Mouse (Mus musculus) c-Kit-positive CD71-positive TER-119-positive erythroid progenitor cells, embryonic 14.5 days (primary cell): ENCODE measurements around the gene E2f2.
A peak's percentile ranks its signal among the peaks of the same experiment; 100 is the strongest.

Experiments used
- DNase-seq: peaks from one replicate; pipeline ENCODE4 v3.0.0-alpha.2; 2013; ENCODE audit warnings: low spot score

Gene E2f2

DNA sequence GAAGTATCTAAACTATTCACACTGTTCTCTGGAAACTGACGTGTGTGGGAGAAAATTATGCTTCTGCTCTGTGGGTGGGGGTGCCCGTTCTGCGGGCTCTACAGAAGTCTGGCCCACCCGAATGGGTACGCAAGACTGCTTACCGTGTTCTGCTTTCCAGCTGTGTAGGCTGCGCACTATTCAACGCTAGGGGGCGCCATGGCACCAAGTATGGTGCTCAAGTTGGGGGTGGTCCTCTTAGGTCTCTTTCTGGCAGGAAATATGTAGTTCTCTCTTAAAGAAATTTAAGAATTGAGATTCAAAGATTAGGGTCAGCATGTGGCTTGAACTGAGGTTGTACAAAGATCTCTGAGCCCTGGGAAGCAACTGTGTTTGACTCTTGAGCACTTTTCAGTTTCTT, 30.3 kb downstream of the E2f2 start:
- DNase-seq, result no peak

GRCm38 (mm10) chr4:136204775-136205174, 32.6 kb downstream of the E2f2 start:
- DNase-seq, result no peak

- peak; percentile 93 for DNase-seq
Observed at GRCm38 (mm10) chr4:136206033-136206893, 34.1 kb downstream of the E2f2 start, which contains the start of gene Asap3. Gene Asap3 (plus strand): TSS chr4:136206365.

DNA sequence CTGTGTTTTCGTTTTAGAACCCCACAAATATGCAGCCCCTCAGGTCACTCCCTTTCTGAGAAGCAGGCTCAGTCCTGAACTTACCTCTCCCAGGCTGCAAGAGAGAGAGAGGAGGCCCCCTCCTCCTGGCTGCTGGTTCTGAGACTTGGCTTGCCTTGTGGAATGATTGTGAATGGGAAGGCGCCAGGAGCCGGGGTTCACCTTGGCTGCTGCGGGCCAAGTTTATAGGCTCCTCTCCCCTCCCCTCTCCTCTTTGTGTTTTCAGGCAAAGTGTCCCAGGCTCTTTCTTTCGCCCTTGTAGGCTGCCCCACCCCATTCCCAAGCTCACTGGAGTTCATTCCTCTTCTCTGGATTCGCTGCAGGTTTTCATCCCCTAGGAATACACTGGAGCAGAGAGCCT, 34.7 kb downstream of the E2f2 start:
- DNase-seq, result no peak

DNA sequence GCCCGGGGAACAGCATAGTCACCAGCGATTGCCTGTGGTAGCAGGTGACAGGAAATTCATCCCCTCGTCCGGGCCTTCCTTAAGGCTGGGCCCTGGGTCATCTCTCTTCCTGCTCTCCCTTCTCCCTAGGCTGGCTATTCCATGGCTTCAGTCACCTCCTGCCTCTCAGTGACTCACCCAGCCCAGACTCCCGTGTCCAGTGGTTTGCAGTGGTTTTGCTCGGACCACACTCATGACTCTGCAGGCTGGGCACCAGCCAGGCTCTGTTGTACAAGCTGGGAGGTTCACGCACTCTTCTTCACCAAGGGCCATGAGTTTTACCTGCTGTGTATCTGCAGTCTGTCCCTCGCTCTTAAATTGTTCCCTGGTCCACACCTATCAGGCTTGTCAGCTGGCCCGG, 38.7 kb downstream of the E2f2 start:
- no peak for DNase-seq

GRCm38 (mm10) chr4:136213629-136214028, 41.4 kb downstream of the E2f2 start:
- DNase-seq, result no peak

- no peak for DNase-seq
Observed at GRCm38 (mm10) chr4:136214828-136215227, 42.6 kb downstream of the E2f2 start.

DNA sequence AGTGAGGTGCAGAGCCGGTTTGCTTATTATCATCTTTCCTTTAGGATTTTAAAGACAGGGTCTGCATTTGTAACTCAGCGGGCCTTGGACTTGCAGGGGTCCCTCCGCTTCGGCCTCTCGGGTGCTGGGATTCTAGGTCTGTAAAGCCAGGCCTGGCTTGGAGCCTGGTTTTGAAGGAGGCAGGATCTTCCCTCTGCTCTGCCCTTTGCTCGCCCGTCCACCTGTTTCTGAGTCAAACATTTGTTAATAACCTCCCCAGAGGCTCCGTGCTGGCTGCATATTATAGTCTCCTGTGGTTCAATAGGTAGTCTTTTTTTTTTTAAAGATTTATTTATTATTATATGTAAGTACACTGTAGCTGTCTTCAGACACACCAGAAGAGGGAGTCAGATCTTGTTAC, 43.4 kb downstream of the E2f2 start:
- DNase-seq, result no peak

- no peak for DNase-seq
Observed at GRCm38 (mm10) chr4:136217063-136217462, 44.9 kb downstream of the E2f2 start.

- DNase-seq, result no peak
Observed at GRCm38 (mm10) chr4:136218595-136219214, 46.5 kb downstream of the E2f2 start.

DNA sequence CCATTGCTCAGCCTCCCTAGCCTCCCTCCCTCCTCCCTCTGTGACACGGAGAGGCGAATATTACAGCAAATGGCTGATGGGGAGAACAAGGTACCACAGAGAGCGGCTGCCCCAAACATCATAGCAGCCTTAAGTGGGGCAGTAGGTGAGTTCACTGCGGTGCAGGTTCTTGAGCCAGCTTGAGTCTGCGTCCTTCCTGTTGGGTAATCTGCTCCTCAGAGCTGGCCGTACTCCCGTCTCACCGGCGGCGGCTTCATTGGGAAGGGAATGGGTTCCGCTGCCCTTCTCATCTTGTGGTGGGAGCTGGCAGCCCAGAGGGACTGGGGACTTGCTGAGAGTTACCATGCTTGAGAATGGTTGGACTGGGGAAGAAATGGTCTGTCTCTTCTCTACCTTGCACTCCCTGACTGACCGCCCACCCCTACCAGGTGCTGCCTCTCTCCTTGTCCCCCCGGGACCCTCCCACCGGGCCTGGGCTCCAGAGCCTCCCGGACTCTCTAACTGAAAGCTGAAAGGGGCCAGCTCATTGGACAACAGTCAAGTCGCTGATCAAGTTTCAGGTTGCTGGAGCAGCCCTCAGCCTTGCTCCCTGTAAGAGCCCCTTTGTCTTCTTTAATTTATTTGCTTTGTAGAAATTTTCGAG, 48.1 kb downstream of the E2f2 start:
- no peak for DNase-seq

DNA sequence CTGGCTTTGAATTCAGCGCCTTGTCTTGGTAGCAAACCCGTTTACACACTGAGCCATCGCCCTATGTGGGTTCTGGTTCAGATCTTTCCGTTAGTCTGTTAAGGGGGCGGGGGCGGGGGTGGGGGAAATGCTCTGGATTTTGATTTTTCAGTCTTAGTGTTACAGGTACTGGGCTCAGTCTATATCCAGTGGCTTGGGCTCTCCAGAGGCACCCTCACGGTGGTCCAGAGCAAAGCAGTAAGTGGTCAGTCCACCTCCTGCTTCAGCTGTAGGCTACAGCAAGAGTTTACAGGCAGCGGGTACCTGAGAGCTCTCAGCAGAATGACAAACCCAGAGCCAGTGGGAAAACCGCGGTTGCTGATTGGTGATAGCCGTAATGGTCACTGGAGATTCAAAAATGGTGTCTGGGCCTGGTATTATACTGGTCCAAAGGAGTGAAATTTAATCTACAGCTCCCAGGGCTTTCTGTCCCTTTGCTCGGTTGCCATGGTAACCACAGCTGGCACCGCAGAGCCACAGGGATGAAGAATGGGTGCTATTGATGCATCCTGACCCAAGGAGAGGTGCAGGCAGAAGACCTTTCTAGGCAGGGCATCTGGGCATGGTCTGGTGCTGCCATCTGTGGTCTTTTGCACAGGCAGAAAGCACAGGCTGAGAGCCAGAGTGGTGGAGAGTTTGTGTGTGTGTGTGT, 51.5 kb downstream of the E2f2 start:
- DNase-seq, result no peak

- DNase-seq, result no peak
Observed at GRCm38 (mm10) chr4:136224240-136224559, 52.0 kb downstream of the E2f2 start.

DNA sequence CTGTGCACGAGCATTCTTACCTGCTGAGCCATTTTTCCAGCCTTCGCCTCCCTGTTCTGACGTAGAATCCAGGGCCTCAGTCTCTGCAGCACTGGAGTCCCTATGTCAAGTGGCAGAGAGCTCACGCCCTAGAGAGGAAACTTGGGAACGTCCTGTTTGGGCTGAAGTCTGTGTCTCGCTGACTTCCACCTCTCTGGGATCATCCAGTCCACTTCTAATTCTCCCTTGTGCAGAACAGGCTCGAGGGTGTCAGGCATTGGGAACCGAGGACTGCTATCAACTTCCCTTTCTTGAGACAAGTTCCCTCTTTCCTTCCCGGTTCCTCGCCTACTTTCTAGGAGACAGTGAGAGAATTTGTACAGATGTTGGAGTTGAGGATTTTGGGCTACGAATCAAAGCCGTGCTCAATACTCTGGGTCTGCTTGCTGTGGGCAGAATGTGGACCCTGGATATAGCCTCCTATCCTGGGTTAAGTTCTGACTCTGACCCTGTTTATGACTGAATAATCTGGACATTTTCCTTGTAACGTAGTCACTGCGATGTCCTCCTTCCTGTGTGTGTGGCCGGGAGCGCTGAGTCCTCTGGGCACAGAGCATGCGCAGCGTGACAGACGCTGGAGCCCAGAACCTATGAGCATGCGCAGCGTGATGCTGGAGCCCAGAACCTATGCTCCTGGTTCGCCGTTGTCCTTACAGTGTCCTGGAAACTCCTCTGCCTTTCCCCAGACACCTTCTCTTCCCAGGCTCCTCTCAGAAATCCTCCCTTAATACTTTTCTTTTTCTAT, 52.7 kb downstream of the E2f2 start:
- DNase-seq, result no peak

DNA sequence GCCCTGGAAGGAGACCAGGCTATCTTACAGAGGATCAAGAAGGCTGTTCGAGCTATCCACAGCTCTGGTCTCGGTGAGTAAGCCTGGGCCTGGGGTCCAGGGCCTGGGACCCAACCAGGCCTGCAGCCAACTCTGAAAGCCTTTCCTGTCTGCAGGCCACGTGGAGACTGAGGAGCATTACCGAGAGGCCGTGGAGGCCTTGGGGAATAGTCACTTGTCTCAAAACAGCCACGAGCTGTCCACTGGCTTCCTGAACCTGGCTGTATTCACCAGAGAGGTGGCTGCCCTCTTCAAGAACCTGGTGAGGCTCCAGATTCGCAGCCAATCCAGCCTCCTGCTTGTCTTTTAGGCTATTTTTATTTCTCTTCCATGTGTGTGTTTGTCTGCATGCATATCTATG, 55.2 kb downstream of the E2f2 start:
- no peak for DNase-seq

DNA sequence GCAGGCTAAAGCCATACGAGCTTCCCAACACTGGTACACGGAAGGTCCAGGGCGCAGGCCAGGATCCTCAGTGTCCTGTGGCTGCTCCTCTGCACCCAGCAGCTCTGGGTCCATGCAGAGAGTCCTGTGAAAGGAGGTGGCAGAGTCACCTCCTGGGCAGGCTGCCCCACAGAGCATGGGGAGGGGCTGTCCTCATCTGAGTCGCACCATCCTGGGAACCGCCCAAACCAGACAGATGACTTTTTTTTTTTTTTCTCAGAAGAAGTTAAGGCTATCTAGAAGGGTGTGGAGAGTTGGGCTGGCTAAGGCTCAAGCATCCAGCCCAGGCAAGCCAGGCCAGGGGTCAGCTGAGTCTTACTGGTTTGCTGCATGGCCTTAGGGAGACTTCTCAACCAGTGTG, 56.4 kb downstream of the E2f2 start:
- DNase-seq, result no peak

GRCm38 (mm10) chr4:136238669-136239068, 66.5 kb downstream of the E2f2 start:
- DNase-seq, result no peak

- no peak for DNase-seq
Observed at GRCm38 (mm10) chr4:136239111-136239510, 66.9 kb downstream of the E2f2 start.

DNA sequence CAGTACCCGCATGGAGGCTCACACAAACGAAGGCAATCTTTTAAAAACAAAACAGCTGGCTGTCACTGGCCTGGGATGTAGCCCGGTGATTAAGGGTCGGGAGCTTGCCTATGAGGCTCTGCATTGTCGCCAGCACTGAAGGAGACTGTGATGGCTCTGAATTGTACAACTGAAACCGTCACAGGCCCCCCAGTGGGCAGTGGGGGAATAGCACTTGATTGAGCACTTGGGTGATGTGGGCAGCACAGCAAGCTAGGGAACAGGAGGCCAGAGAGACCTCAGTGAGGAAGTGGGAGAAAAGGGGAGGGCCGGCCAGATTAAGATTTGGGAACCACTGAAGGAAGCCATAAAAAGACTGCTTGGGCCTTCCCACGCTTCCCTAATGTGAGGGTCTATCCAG, 67.4 kb downstream of the E2f2 start:
- peak; percentile 62 for DNase-seq

DNA sequence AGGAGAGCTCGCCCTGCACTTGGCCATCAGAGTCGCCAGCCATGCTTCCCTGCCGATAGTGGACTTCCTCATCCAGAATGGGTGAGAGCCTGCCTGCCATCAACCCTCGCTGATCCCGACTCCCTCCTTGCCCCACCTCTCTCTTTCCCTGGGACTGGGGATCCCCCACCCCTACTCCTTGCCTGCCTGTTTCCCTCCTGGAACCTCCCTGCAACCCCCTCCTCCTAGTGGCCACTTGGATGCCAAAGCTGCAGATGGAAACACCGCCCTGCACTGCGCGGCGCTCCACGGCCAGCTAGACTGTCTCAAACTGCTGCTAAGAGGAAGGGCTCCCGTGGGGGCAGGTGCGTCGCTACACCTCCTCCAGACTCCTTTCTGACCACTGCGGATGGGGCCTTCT, 67.9 kb downstream of the E2f2 start:
- no peak for DNase-seq

DNA sequence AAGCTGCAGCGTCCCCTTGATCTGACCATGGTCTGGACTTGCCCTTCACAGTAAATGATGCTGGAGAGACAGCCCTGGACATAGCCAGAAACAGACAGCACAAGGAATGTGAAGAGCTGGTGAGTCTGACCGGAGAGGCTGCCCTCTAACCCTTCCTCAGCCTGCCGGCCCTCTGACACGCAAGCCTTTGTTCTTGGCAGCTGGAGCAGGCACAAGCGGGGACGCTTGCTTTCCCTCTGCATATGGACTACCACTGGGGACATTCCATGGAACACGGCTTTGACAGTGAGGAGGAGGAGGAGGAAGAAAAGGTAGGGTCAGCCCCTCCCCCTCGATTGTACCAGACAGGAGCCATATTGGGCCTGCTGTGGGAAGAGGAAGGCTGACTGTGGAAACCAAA, 68.8 kb downstream of the E2f2 start:
- no peak for DNase-seq
